ENCODE assay signal across 11 mouse cellular contexts in genomic region chr2:90639747-90640699, GRCm38 (mm10). TPM values are rescaled to one million over a fixed set of nuclear protein-coding genes. Genes with fewer than 3 reads are reported as not detected.
A peak's percentile ranks its signal among the peaks of the same experiment; 100 is the strongest.
DNase-seq lines count a peak whose midpoint lies in the region; ATAC-seq and TF ChIP-seq lines count a peak whose summit lies in the region.
"Had no signal": no experiment of that assay in that cellular context is flagged by ENCODE, and none has a peak within 500 bp of the region (broad histone marks: within the 10 kb centered on the region; RNA-seq: fewer than 3 reads in every experiment).

No protein-coding gene starts in this region.

- no peak overlapping the region for H3K9ac ChIP-seq in lung, embryonic 15.5 days
- 0 out of 2 replicates have a peak overlapping the region, but pooled peaks have one; percentile 13 for H3K9ac ChIP-seq in intestine, embryonic 16.5 days (ENCODE audit: low read depth, low read length)
- no peak overlapping the region for H3K9ac ChIP-seq in heart, embryonic 12.5 days
- H3K9ac ChIP-seq: hindbrain, embryonic 14.5 days had no signal

- ATAC-seq in lung, embryonic 15.5 days (ENCODE audit: borderline replicate concordance, extremely low read depth, low FRiP score, low TSS enrichment), result peak; percentile 75; the same call in 1 of the 2 replicates
- ATAC-seq in intestine, embryonic 16.5 days, result peak; percentile 84
- no peak for ATAC-seq in heart, embryonic 12.5 days (ENCODE audit: insufficient number of reproducible peaks, low FRiP score)

- H3K4me3 ChIP-seq in lung, embryonic 15.5 days, result no peak overlapping the region
- H3K4me3 ChIP-seq in intestine, embryonic 16.5 days (ENCODE audit: low read length), result no peak overlapping the region
- no peak overlapping the region for H3K4me3 ChIP-seq in small intestine, adult 2 months (ENCODE audit: low read depth, low read length)
- no peak overlapping the region for H3K4me3 ChIP-seq in heart, embryonic 12.5 days

- H3K4me1 ChIP-seq in lung, embryonic 15.5 days, result peaks cover 17% of the 10 kb centered on the region
- peaks cover 27% of the 10 kb centered on the region for H3K4me1 ChIP-seq in intestine, embryonic 16.5 days (ENCODE audit: control insufficient read depth, insufficient read depth, low read length)
- peaks cover 29% of the 10 kb centered on the region for H3K4me1 ChIP-seq in small intestine, adult 2 months (ENCODE audit: control insufficient read depth, insufficient read depth, insufficient read length, low read length)
- H3K4me1 ChIP-seq in heart, embryonic 12.5 days (replicated peaks), result peaks cover 24% of the 10 kb centered on the region

- DNase-seq in lung, postnatal 14 days, result no peak
- DNase-seq in adrenal gland, postnatal 10 days, result peak; percentile 39
- no peak for DNase-seq in ovary, postnatal 14 days (ENCODE audit: low spot score)
- DNase-seq: liver; right cerebral cortex, postnatal 25 days; thymus, postnatal 25 days had no signal

- H3K9me3 ChIP-seq in lung, embryonic 15.5 days, result no peaks in the 10 kb centered on the region
- H3K9me3 ChIP-seq in intestine, embryonic 16.5 days (ENCODE audit: control insufficient read depth, low read length), result no peaks in the 10 kb centered on the region
- H3K9me3 ChIP-seq in heart, embryonic 12.5 days (replicated peaks), result no peaks in the 10 kb centered on the region

- no peak for TF ChIP-seq POLR2A in small intestine, adult 2 months (IDR thresholded peaks at IDR 0.05; ENCODE audit: low read depth, low read length)

- WGBS in lung, embryonic 15.5 days, result 36% methylated on average over 5 of the region's 5 CpGs
- 41% methylated on average over 5 of the region's 5 CpGs for WGBS in intestine, embryonic 16.5 days
- WGBS in small intestine, adult 2 months, result 24% methylated on average over 5 of the region's 5 CpGs
- 46% methylated on average over 5 of the region's 5 CpGs for WGBS in heart, embryonic 12.5 days

- H3K36me3 ChIP-seq in lung, embryonic 15.5 days, result no peaks in the 10 kb centered on the region
- no peaks in the 10 kb centered on the region for H3K36me3 ChIP-seq in intestine, embryonic 16.5 days (ENCODE audit: control insufficient read depth, insufficient read depth, low read length)
- H3K36me3 ChIP-seq in small intestine, adult 2 months (ENCODE audit: control insufficient read depth, insufficient read depth, low read length), result no peaks in the 10 kb centered on the region
- no peaks in the 10 kb centered on the region for H3K36me3 ChIP-seq in heart, embryonic 12.5 days

- H3K27me3 ChIP-seq in lung, embryonic 15.5 days, result no peaks in the 10 kb centered on the region
- no peaks in the 10 kb centered on the region for H3K27me3 ChIP-seq in intestine, embryonic 16.5 days (replicated peaks; ENCODE audit: control insufficient read depth, insufficient read depth, low read length)
- H3K27me3 ChIP-seq in small intestine, adult 2 months (ENCODE audit: control insufficient read depth, insufficient read depth, low read length), result no peaks in the 10 kb centered on the region
- H3K27me3 ChIP-seq in heart, embryonic 12.5 days (replicated peaks), result no peaks in the 10 kb centered on the region

- TF ChIP-seq CTCF in small intestine, adult 2 months (IDR thresholded peaks at IDR 0.05; ENCODE audit: extremely low read depth, insufficient read length, insufficient replicate concordance, low read depth, low read length), result no peak

- no peak overlapping the region for H3K27ac ChIP-seq in lung, embryonic 15.5 days
- peak overlapping the region; percentile 89 for H3K27ac ChIP-seq in intestine, embryonic 16.5 days (ENCODE audit: low read length)
- H3K27ac ChIP-seq in small intestine, adult 2 months (ENCODE audit: insufficient read depth, low read depth, low read length), result peak overlapping the region; percentile 78
- H3K27ac ChIP-seq in heart, embryonic 12.5 days (ENCODE audit: poor library complexity, severe bottlenecking), result no peak overlapping the region
- H3K27ac ChIP-seq: hindbrain, embryonic 14.5 days had no signal

- no peak overlapping the region for H3K4me2 ChIP-seq in lung, embryonic 15.5 days
- peak overlapping the region; percentile 23; the same call in 1 of the 2 replicates for H3K4me2 ChIP-seq in intestine, embryonic 16.5 days (ENCODE audit: low read depth, low read length)
- no peak overlapping the region for H3K4me2 ChIP-seq in heart, embryonic 12.5 days
- H3K4me2 ChIP-seq: hindbrain, embryonic 14.5 days had no signal

RNA-seq across cellular contexts. Expression of gene Nup160, which starts 37.0 kb away (rescaled TPM):
- polyA plus RNA-seq in lung, embryonic 15.5 days (2015; fragmentation: Nextera tagmentation; extraction: Ambion mirVana), result 45.0 and 52.5 TPM in 2 replicates
- total RNA-seq in adrenal gland, postnatal 10 days (2021), result 10 to 100 TPM; 17.7 to 25.7 TPM
- polyA plus RNA-seq in intestine, embryonic 16.5 days (2015; fragmentation: Nextera tagmentation; extraction: Ambion mirVana), result 34.2 and 36.1 TPM in 2 replicates
- polyA plus RNA-seq in small intestine, adult 2 months (2012; rRNA removed), result 1.8 and 3.5 TPM in 2 replicates
- polyA plus RNA-seq in heart, embryonic 12.5 days (2016; fragmentation: Nextera tagmentation; extraction: Ambion mirVana), result 34.7 and 34.8 TPM in 2 replicates

RNA-seq across cellular contexts. Expression of gene Ptprj, which starts 59.6 kb away (rescaled TPM):
- polyA plus RNA-seq in lung, embryonic 15.5 days (2015; fragmentation: Nextera tagmentation; extraction: Ambion mirVana), result 3.4 TPM in 2 replicates
- total RNA-seq in adrenal gland, postnatal 10 days (2021), result 10 to 100 TPM; 20.9 to 23.2 TPM
- polyA plus RNA-seq in intestine, embryonic 16.5 days (2015; fragmentation: Nextera tagmentation; extraction: Ambion mirVana), result 3.5 TPM in 2 replicates
- 3.4 and 7.3 TPM in 2 replicates for polyA plus RNA-seq in small intestine, adult 2 months (2012; rRNA removed)
- polyA plus RNA-seq in heart, embryonic 12.5 days (2016; fragmentation: Nextera tagmentation; extraction: Ambion mirVana), result 1.6 and 2.0 TPM in 2 replicates

Comparison
In these comparisons a context has a peak if more than half of its experiments do, and no peak if none do; other contexts are left out.
1. H3K27ac ChIP-seq: peak in intestine, embryonic 16.5 days (single experiment) and small intestine, adult 2 months (single experiment); none in lung, embryonic 15.5 days (single experiment) and heart, embryonic 12.5 days (single experiment).